Mouse (Mus musculus): ENCODE measurements at regions not wholly inside any gene's neighbourhood (a gene's known extent, or its start where the extent isn't known, plus 50 kb on each side); places are given as distances from the start of the nearest gene placed in this dataset.

- TF ChIP-seq CTCF (IDR thresholded peaks at IDR 0.05; ENCODE audit: extremely low read depth, insufficient read depth, insufficient read length, insufficient replicate concordance) (no peak), POLR2A (IDR thresholded peaks at IDR 0.05; ENCODE audit: low read depth, low read length) (no peak)
Measured at GRCm38 (mm10) chr12:73405583-73405982, 119.0 kb downstream of the Slc38a6 start.
